Mouse (Mus musculus) MEL-GATA-1-ER (cell line): ENCODE measurements around the gene Fbxo42.
A peak's percentile ranks its signal among the peaks of the same experiment; 100 is the strongest.
"Not testable (repeated sequence)": the region's sequence is repeated elsewhere in the genome, so short reads cannot be mapped to it uniquely, and the experiment has no call there.

Source experiments
- DNase-seq: peaks from one replicate; pipeline ENCODE4 v3.0.0-alpha.2; 2012; ENCODE audit warnings: low read depth; ENCODE audit errors: extremely low read depth

Gene Fbxo42

GRCm38 (mm10) chr4:141136126-141136525 lies 11.6 kb upstream of the Fbxo42 start:
- DNase-seq = no peak

GRCm38 (mm10) chr4:141137740-141138139 lies 10.0 kb upstream of the Fbxo42 start:
- DNase-seq = not testable (repeated sequence)

- peak; percentile 41 for DNase-seq
These were observed 9.1 kb upstream of the Fbxo42 start for GRCm38 (mm10) chr4:141138425-141139115.

- DNase-seq = peak; percentile 96
These were observed 8.4 kb upstream of the Fbxo42 start, which contains the start of gene Szrd1 for GRCm38 (mm10) chr4:141139116-141139970. Gene Szrd1, minus strand, starts transcription at chr4:141139775.

- DNase-seq = not testable (repeated sequence)
These were observed 7.4 kb upstream of the Fbxo42 start for GRCm38 (mm10) chr4:141140354-141140753.

- no peak for DNase-seq
These were observed 6.7 kb upstream of the Fbxo42 start for GRCm38 (mm10) chr4:141140967-141141366.

GRCm38 (mm10) chr4:141142285-141142811 lies 5.4 kb upstream of the Fbxo42 start:
- DNase-seq = peak; percentile 69

GRCm38 (mm10) chr4:141145124-141145523 lies 2.6 kb upstream of the Fbxo42 start:
- not testable (repeated sequence) for DNase-seq

- DNase-seq = peak; percentile 35
These were observed 1.2 kb upstream of the Fbxo42 start for GRCm38 (mm10) chr4:141146491-141147033.

- DNase-seq = no peak
These were observed 492 bp downstream of the Fbxo42 start for GRCm38 (mm10) chr4:141148009-141148801.

GRCm38 (mm10) chr4:141149116-141149515 lies 1.4 kb downstream of the Fbxo42 start:
- no peak for DNase-seq

- no peak for DNase-seq
These were observed 9.8 kb downstream of the Fbxo42 start for GRCm38 (mm10) chr4:141157485-141157884.

- no peak for DNase-seq
These were observed 10.9 kb downstream of the Fbxo42 start for GRCm38 (mm10) chr4:141158609-141159008.

- DNase-seq = no peak
These were observed 11.4 kb downstream of the Fbxo42 start for GRCm38 (mm10) chr4:141159093-141159492.

GRCm38 (mm10) chr4:141159666-141160065 lies 12.0 kb downstream of the Fbxo42 start:
- peak; percentile 25 for DNase-seq

- DNase-seq = no peak
These were observed 12.5 kb downstream of the Fbxo42 start for GRCm38 (mm10) chr4:141160193-141160592.

- peak; percentile 59 for DNase-seq
These were observed 14.0 kb downstream of the Fbxo42 start for GRCm38 (mm10) chr4:141161699-141162208.

GRCm38 (mm10) chr4:141163729-141164128 lies 16.0 kb downstream of the Fbxo42 start:
- no peak for DNase-seq

- DNase-seq = no peak
These were observed 18.1 kb downstream of the Fbxo42 start for GRCm38 (mm10) chr4:141165744-141166292.

GRCm38 (mm10) chr4:141167156-141167555 lies 19.4 kb downstream of the Fbxo42 start:
- DNase-seq = no peak
